Mouse (Mus musculus): ENCODE results near the gene Ubald2. TPM values are rescaled to one million over a fixed set of nuclear protein-coding genes. Genes with fewer than 3 reads are reported as not detected.
A peak's percentile ranks its signal among the peaks of the same experiment; 100 is the strongest.

Ubald2 gene
- polyA plus RNA-seq, 1 experiment from 2014 or later, result 78.5 TPM

DNA sequence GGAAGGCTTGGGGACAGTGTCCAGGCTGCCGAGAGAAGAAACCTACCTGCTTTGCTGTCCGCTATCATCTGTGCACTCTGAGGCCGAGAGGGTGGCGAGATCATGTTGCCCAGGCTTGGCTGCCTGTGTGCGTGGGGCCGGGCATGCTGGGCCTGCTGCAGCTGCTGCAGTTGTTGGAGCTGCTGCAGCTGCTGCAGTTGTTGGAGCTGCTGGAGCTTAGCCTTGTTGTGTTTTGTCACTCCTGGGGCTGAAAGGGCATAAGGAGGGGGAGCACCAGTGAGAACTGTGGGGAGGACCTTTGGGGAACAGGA is 8.9 kb downstream of the Ubald2 start:
- WGBS, result 67% methylated on average over 6 of the region's 6 CpGs
- Histone ChIP-seq H3K4me1 (replicated peaks; ENCODE audit: control insufficient read depth, insufficient read depth, low read length) (peaks cover 6% of the 10 kb centered on the region; the same call in 1 of the 2 replicates), H3K9ac (ENCODE audit: low read length) (no peak overlapping the region), H3K36me3 (ENCODE audit: control insufficient read depth, insufficient read depth, low read length) (peaks cover 14% of the 10 kb centered on the region), H3K4me3 (ENCODE audit: low read depth, low read length) (no peak overlapping the region), H3K27ac (ENCODE audit: low read depth) (no peak overlapping the region), H3K9me3 (ENCODE audit: control insufficient read depth, low read length) (no peaks in the 10 kb centered on the region), H3K4me2 (ENCODE audit: low read length) (no peak overlapping the region), H3K27me3 (replicated peaks; ENCODE audit: control insufficient read depth, insufficient read depth, low read length) (peaks cover 13% of the 10 kb centered on the region)
- ATAC-seq (replicated peaks; ENCODE audit: low FRiP score, low TSS enrichment, low read depth) (no peak), DNase-seq (ENCODE audit: low spot score) (no peak)

DNA sequence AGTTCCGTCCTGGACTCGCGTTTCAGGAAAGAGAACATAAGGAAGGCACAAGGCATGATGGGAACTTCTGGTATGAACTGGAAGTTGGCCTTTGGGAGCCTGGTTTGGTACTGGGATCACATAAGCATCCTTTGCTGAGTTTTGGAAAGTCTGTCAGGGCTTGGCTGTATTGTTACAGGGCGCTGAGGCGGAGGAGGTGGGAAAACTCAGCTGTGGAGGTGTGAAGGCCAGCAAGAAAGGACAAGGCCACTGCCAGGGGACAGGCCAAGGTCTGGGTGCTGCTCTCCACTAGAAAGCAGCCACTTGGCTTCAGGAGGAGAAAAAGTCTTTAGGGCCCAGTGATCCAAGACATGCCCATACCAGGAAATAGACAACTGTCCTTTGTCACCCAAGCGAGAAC is 9.4 kb downstream of the Ubald2 start:
- no peak overlapping the region for H3K9ac ChIP-seq (ENCODE audit: low read length)
- H3K36me3 ChIP-seq (ENCODE audit: control insufficient read depth, insufficient read depth, low read length), result peaks cover 13% of the 10 kb centered on the region
- H3K27ac ChIP-seq (ENCODE audit: low read depth), result no peak overlapping the region
- no peak overlapping the region for H3K4me3 ChIP-seq (ENCODE audit: low read depth, low read length)
- WGBS, result 83% methylated on average over 6 of the region's 6 CpGs
- no peak for DNase-seq (ENCODE audit: low spot score)
- no peak for ATAC-seq (replicated peaks; ENCODE audit: low FRiP score, low TSS enrichment, low read depth)
- no peak overlapping the region for H3K4me2 ChIP-seq (ENCODE audit: low read length)
- H3K4me1 ChIP-seq (replicated peaks; ENCODE audit: control insufficient read depth, insufficient read depth, low read length), result peaks cover 6% of the 10 kb centered on the region; the same call in 1 of the 2 replicates
- H3K27me3 ChIP-seq (replicated peaks; ENCODE audit: control insufficient read depth, insufficient read depth, low read length), result peaks cover 13% of the 10 kb centered on the region
- no peaks in the 10 kb centered on the region for H3K9me3 ChIP-seq (ENCODE audit: control insufficient read depth, low read length)

- Histone ChIP-seq H3K4me3 (ENCODE audit: low read depth, low read length) (no peak overlapping the region), H3K9ac (ENCODE audit: low read length) (no peak overlapping the region), H3K36me3 (ENCODE audit: control insufficient read depth, insufficient read depth, low read length) (peaks cover 11% of the 10 kb centered on the region), H3K27ac (ENCODE audit: low read depth) (no peak overlapping the region), H3K27me3 (replicated peaks; ENCODE audit: control insufficient read depth, insufficient read depth, low read length) (peaks cover 13% of the 10 kb centered on the region), H3K4me1 (replicated peaks; ENCODE audit: control insufficient read depth, insufficient read depth, low read length) (peaks cover 6% of the 10 kb centered on the region; the same call in 1 of the 2 replicates), H3K4me2 (ENCODE audit: low read length) (no peak overlapping the region), H3K9me3 (ENCODE audit: control insufficient read depth, low read length) (no peaks in the 10 kb centered on the region)
- DNase-seq (ENCODE audit: low spot score) (no peak), ATAC-seq (replicated peaks; ENCODE audit: low FRiP score, low TSS enrichment, low read depth) (no peak)
- WGBS, result 83% methylated on average over 6 of the region's 6 CpGs
These were observed 10.0 kb downstream of the Ubald2 start for GRCm38 (mm10) chr11:116443935-116444334.

DNA sequence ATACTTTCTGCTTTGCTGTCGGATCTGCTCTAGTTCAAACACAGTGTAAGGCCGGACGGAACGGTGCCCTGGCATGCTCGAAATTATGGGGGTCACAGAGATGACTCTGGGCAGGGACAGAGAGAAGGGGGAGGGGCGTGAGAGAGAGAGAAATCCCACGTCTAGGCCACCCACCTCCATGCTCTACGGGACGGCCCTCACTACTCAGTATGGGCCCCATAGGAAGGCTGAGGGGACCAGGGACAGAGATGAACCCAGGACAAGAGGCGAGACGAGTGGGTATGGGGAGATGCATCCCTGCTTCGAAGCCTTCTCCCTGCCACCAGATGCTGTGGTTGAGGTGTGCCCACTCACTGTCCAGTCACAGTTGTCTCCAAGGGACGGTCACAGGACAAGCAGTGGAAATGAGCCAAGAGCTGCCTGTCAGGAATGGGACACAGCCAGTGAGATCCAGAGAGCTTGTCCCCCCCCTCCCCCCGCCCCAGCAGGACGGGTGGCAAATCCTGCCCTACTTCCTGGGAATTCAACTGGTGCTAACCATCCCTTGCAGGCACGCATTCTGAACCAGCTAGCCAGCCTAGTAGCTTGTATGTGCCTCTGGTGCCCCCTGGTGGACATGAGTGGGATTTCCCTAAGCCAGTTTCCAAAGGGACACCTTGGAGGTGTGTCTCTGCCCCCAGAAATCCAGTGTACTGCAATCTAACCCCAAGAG is 11.9 kb downstream of the Ubald2 start:
- Histone ChIP-seq H3K4me1 (replicated peaks; ENCODE audit: control insufficient read depth, insufficient read depth, low read length) (peaks cover 6% of the 10 kb centered on the region; the same call in 1 of the 2 replicates), H3K9me3 (ENCODE audit: control insufficient read depth, low read length) (no peaks in the 10 kb centered on the region), H3K27me3 (replicated peaks; ENCODE audit: control insufficient read depth, insufficient read depth, low read length) (peaks cover 13% of the 10 kb centered on the region), H3K4me2 (ENCODE audit: low read length) (no peak overlapping the region; the same call in 1 of the 2 replicates), H3K27ac (ENCODE audit: low read depth) (no peak overlapping the region), H3K36me3 (ENCODE audit: control insufficient read depth, insufficient read depth, low read length) (no peaks in the 10 kb centered on the region; the same call in 1 of the 2 replicates), H3K9ac (ENCODE audit: low read length) (no peak overlapping the region), H3K4me3 (ENCODE audit: low read depth, low read length) (no peak overlapping the region)
- ATAC-seq (replicated peaks; ENCODE audit: low FRiP score, low TSS enrichment, low read depth) (peak; percentile 55; the same call in 1 of the 2 replicates), DNase-seq (ENCODE audit: low spot score) (peak; percentile 100)
- 26% methylated on average over 16 of the region's 16 CpGs for WGBS

- peaks cover 13% of the 10 kb centered on the region for H3K27me3 ChIP-seq (replicated peaks; ENCODE audit: control insufficient read depth, insufficient read depth, low read length)
- H3K4me3 ChIP-seq (ENCODE audit: low read depth, low read length), result no peak overlapping the region
- H3K9me3 ChIP-seq (ENCODE audit: control insufficient read depth, low read length), result no peaks in the 10 kb centered on the region
- H3K4me1 ChIP-seq (replicated peaks; ENCODE audit: control insufficient read depth, insufficient read depth, low read length), result peaks cover 6% of the 10 kb centered on the region; the same call in 1 of the 2 replicates
- ATAC-seq (replicated peaks; ENCODE audit: low FRiP score, low TSS enrichment, low read depth) (peak; percentile 40; the same call in 1 of the 2 replicates), DNase-seq (ENCODE audit: low spot score) (no peak)
- H3K36me3 ChIP-seq (ENCODE audit: control insufficient read depth, insufficient read depth, low read length), result no peaks in the 10 kb centered on the region
- no peak overlapping the region for H3K27ac ChIP-seq (ENCODE audit: low read depth)
- H3K9ac ChIP-seq (ENCODE audit: low read length), result no peak overlapping the region
- 19% methylated on average over 19 of the region's 19 CpGs for WGBS
- H3K4me2 ChIP-seq (ENCODE audit: low read length), result peak overlapping the region; percentile 30
These were observed 12.5 kb downstream of the Ubald2 start for GRCm38 (mm10) chr11:116446308-116446887.

GRCm38 (mm10) chr11:116447822-116448221 is 13.9 kb downstream of the Ubald2 start:
- H3K4me1 ChIP-seq (replicated peaks; ENCODE audit: control insufficient read depth, insufficient read depth, low read length), result peaks cover 6% of the 10 kb centered on the region; the same call in 1 of the 2 replicates
- H3K27ac ChIP-seq (ENCODE audit: low read depth), result no peak overlapping the region
- no peak overlapping the region for H3K9ac ChIP-seq (ENCODE audit: low read length)
- ATAC-seq (replicated peaks; ENCODE audit: low FRiP score, low TSS enrichment, low read depth) (no peak), DNase-seq (ENCODE audit: low spot score) (no peak)
- no peak overlapping the region for H3K4me2 ChIP-seq (ENCODE audit: low read length)
- H3K36me3 ChIP-seq (ENCODE audit: control insufficient read depth, insufficient read depth, low read length), result no peaks in the 10 kb centered on the region
- H3K9me3 ChIP-seq (ENCODE audit: control insufficient read depth, low read length), result no peaks in the 10 kb centered on the region
- WGBS, result 72% methylated on average over 5 of the region's 5 CpGs
- H3K27me3 ChIP-seq (replicated peaks; ENCODE audit: control insufficient read depth, insufficient read depth, low read length), result peaks cover 13% of the 10 kb centered on the region
- H3K4me3 ChIP-seq (ENCODE audit: low read depth, low read length), result no peak overlapping the region

DNA sequence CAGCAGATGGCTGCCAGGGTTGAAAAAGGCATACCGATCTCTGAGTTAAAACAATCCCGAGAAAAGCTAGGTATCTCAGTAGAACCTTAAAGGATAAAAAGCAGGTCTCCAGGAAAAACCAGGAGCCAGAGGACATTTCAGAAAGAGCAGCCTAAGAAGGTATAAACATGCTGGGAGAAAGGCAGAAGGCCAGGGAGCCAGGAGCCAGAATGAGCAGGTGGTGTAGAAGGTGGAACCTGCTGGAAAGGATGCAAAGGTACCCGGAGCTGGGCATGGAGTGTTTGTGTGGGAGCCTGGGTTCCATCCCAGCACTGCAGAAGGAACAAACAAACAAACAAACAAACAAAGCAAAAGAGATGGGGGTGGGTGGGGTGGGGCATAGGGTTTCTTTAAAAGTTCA is 15.4 kb downstream of the Ubald2 start:
- no peaks in the 10 kb centered on the region for H3K9me3 ChIP-seq (ENCODE audit: control insufficient read depth, low read length)
- H3K4me1 ChIP-seq (replicated peaks; ENCODE audit: control insufficient read depth, insufficient read depth, low read length), result peaks cover 6% of the 10 kb centered on the region; the same call in 1 of the 2 replicates
- H3K27ac ChIP-seq (ENCODE audit: low read depth), result no peak overlapping the region
- H3K4me2 ChIP-seq (ENCODE audit: low read length), result no peak overlapping the region
- no peak for ATAC-seq (replicated peaks; ENCODE audit: low FRiP score, low TSS enrichment, low read depth)
- 97% methylated on average over 3 of the region's 3 CpGs for WGBS
- H3K36me3 ChIP-seq (ENCODE audit: control insufficient read depth, insufficient read depth, low read length), result no peaks in the 10 kb centered on the region
- no peak for DNase-seq (ENCODE audit: low spot score)
- no peak overlapping the region for H3K9ac ChIP-seq (ENCODE audit: low read length)
- no peak overlapping the region for H3K4me3 ChIP-seq (ENCODE audit: low read depth, low read length)
- H3K27me3 ChIP-seq (replicated peaks; ENCODE audit: control insufficient read depth, insufficient read depth, low read length), result peaks cover 13% of the 10 kb centered on the region

GRCm38 (mm10) chr11:116453889-116454288 is 20.0 kb downstream of the Ubald2 start:
- no peaks in the 10 kb centered on the region for H3K9me3 ChIP-seq (ENCODE audit: control insufficient read depth, low read length)
- no peak overlapping the region for H3K9ac ChIP-seq (ENCODE audit: low read length)
- no peaks in the 10 kb centered on the region for H3K4me1 ChIP-seq (replicated peaks; ENCODE audit: control insufficient read depth, insufficient read depth, low read length)
- ATAC-seq (replicated peaks; ENCODE audit: low FRiP score, low TSS enrichment, low read depth), result no peak
- DNase-seq (ENCODE audit: low spot score), result no peak
- H3K4me2 ChIP-seq (ENCODE audit: low read length), result no peak overlapping the region
- 89% methylated on average over 9 of the region's 10 CpGs for WGBS
- no peak overlapping the region for H3K27ac ChIP-seq (ENCODE audit: low read depth)
- no peak overlapping the region for H3K4me3 ChIP-seq (ENCODE audit: low read depth, low read length)
- H3K27me3 ChIP-seq (replicated peaks; ENCODE audit: control insufficient read depth, insufficient read depth, low read length), result no peaks in the 10 kb centered on the region
- no peaks in the 10 kb centered on the region for H3K36me3 ChIP-seq (ENCODE audit: control insufficient read depth, insufficient read depth, low read length)

GRCm38 (mm10) chr11:116456234-116456633 is 22.3 kb downstream of the Ubald2 start:
- 91% methylated on average over 8 of the region's 8 CpGs for WGBS
- no peak overlapping the region for H3K4me3 ChIP-seq (ENCODE audit: low read depth, low read length)
- H3K27ac ChIP-seq (ENCODE audit: low read depth), result no peak overlapping the region
- no peak overlapping the region for H3K4me2 ChIP-seq (ENCODE audit: low read length)
- DNase-seq (ENCODE audit: low spot score) (no peak), ATAC-seq (replicated peaks; ENCODE audit: low FRiP score, low TSS enrichment, low read depth) (no peak)
- H3K9me3 ChIP-seq (ENCODE audit: control insufficient read depth, low read length), result no peaks in the 10 kb centered on the region
- no peaks in the 10 kb centered on the region for H3K4me1 ChIP-seq (replicated peaks; ENCODE audit: control insufficient read depth, insufficient read depth, low read length)
- no peaks in the 10 kb centered on the region for H3K36me3 ChIP-seq (ENCODE audit: control insufficient read depth, insufficient read depth, low read length)
- no peaks in the 10 kb centered on the region for H3K27me3 ChIP-seq (replicated peaks; ENCODE audit: control insufficient read depth, insufficient read depth, low read length)
- H3K9ac ChIP-seq (ENCODE audit: low read length), result no peak overlapping the region
